Mouse (Mus musculus) adrenal gland, adult 18-20 months (tissue): ENCODE data around the gene Olfr583. TPM values are rescaled to one million over a fixed set of nuclear protein-coding genes. Genes with fewer than 3 reads are reported as not detected.

Source experiments
- DNase-seq, 2 experiments: peaks; one replicate each; pipeline ENCODE4 v3.0.0; 2021 to 2022; ENCODE audit warnings: low spot score in 2 of 2
- long read RNA-seq, 2 experiments: library from polyadenylated mRNA; stranded (forward); transcript quantifications; one replicate each; pipeline ENCODE4 v2.0.0; 2021
- total RNA-seq, 2 experiments: library from RNA; stranded (reverse); gene quantifications; 1 replicate in 1 of 2; 2 replicates in 1 of 2; pipeline ENCODE4 v1.2.3; 2021

The Olfr583 gene
- not detected for total RNA-seq
- long read RNA-seq, experiment 1: 0 reads
- long read RNA-seq, experiment 2: 0 reads

GRCm38 (mm10) chr7:103051000-103051399 is at the start of gene Olfr583:
Olfr583 (plus strand) TSS chr7:103051300.
- no peak for DNase-seq

- no peak for DNase-seq
Measured at GRCm38 (mm10) chr7:103037724-103038123, 13.4 kb upstream of the Olfr583 start, which contains the start of gene Olfr582. Olfr582 (plus strand) TSS chr7:103038024.

GRCm38 (mm10) chr7:103081585-103081984 is 30.5 kb downstream of the Olfr583 start, which contains the start of gene Olfr584:
Olfr584 (plus strand) TSS chr7:103081885.
- DNase-seq: no peak

- no peak for DNase-seq
Measured at GRCm38 (mm10) chr7:103097420-103097819, 46.3 kb downstream of the Olfr583 start, which contains the start of gene Olfr585. Olfr585 (plus strand) TSS chr7:103097720.

Other genes starting within 250 kb of the Olfr583 start
- not detected for gene Olfr564, start 247.8 kb upstream of the Olfr583 start, total RNA-seq
- gene Olfr566, start 192.5 kb upstream of the Olfr583 start, total RNA-seq: not detected
- gene Olfr568, start 174.2 kb upstream of the Olfr583 start, total RNA-seq: not detected
- gene Olfr569, start 160.4 kb upstream of the Olfr583 start, total RNA-seq: not detected
- not detected for gene Olfr570, start 156.7 kb upstream of the Olfr583 start, total RNA-seq
- gene Olfr571, start 133.8 kb upstream of the Olfr583 start, total RNA-seq: not detected
- not detected for gene Olfr572, start 126.9 kb upstream of the Olfr583 start, total RNA-seq
- gene Olfr573-ps1, start 108.7 kb upstream of the Olfr583 start, total RNA-seq: not detected
- under 1 TPM in 1 of 2 experiments, not detected in 1; 0.38 TPM for gene Olfr574, start 102.8 kb upstream of the Olfr583 start, total RNA-seq
- not detected for gene Olfr575, start 92.5 kb upstream of the Olfr583 start, total RNA-seq
- not detected for gene Olfr576, start 88.6 kb upstream of the Olfr583 start, total RNA-seq
- not detected for gene Olfr577, start 75.4 kb upstream of the Olfr583 start, total RNA-seq
- gene Olfr578, start 62.0 kb upstream of the Olfr583 start, total RNA-seq: not detected
- gene Olfr582, start 13.3 kb upstream of the Olfr583 start, total RNA-seq: not detected
- not detected for gene Olfr584, start 30.6 kb downstream of the Olfr583 start, total RNA-seq
- gene Olfr585, start 46.4 kb downstream of the Olfr583 start, total RNA-seq: not detected
- gene Olfr586, start 74.3 kb downstream of the Olfr583 start, total RNA-seq: not detected
- not detected for gene Olfr588-ps1, start 89.6 kb downstream of the Olfr583 start, total RNA-seq
- gene Olfr589, start 105.1 kb downstream of the Olfr583 start, total RNA-seq: not detected
- gene Olfr591, start 127.0 kb downstream of the Olfr583 start, total RNA-seq: not detected
- not detected for gene Olfr592, start 133.5 kb downstream of the Olfr583 start, total RNA-seq
- not detected for gene Olfr593, start 160.6 kb downstream of the Olfr583 start, total RNA-seq
- not detected for gene Olfr594, start 165.7 kb downstream of the Olfr583 start, total RNA-seq
- not detected for gene Usp17ld, start 201.2 kb downstream of the Olfr583 start, total RNA-seq